Mouse (Mus musculus) liver, embryonic 14.5 days (tissue): ENCODE results near the gene Ltn1. TPM values are rescaled to one million over a fixed set of nuclear protein-coding genes. Genes with fewer than 3 reads are reported as not detected.

Experiments
- ATAC-seq: fragments of 200-750 bp; cut with Nextera tagmentation; 2 replicates; pipeline ENCODE4 v1.8.0; 2017; ENCODE audit warnings: moderate number of reproducible peaks, mild to moderate bottlenecking, moderate library complexity; ENCODE audit not compliant: insufficient read depth
- DNase-seq, 3 experiments: peaks; one replicate each; pipeline ENCODE4 v3.0.0-alpha.2; 2012 to 2013; ENCODE audit warnings: low read depth in 3 of 3, low spot score in 3 of 3
- H3K27ac ChIP-seq: fragments of 300-500 bp; sonication (generic); 2 replicates; pipeline ENCODE4 v1.5.1; 2014; ENCODE audit warnings: moderate library complexity, mild to moderate bottlenecking, control low read depth, inconsistent platforms
- H3K27me3 ChIP-seq: fragments of 300-500 bp; sonication (generic); 2 replicates; pipeline ENCODE4 v1.6.1; 2014; ENCODE audit warnings: mild to moderate bottlenecking, low read length, moderate library complexity; ENCODE audit not compliant: control insufficient read depth, insufficient read depth
- H3K36me3 ChIP-seq: fragments of 300-500 bp; sonication (generic); replicated peaks from 2 replicates; pipeline ENCODE4 v1.6.1; 2014; ENCODE audit warnings: low read depth; ENCODE audit not compliant: control insufficient read depth, insufficient read depth
- H3K4me1 ChIP-seq, 2 experiments: fragments of 200-500 bp in 1 of 2; fragments of 300-500 bp in 1 of 2; sonication (generic) in 1 of 2; replicated peaks; 2 replicates each; pipeline ENCODE4 v1.6.1; 2012 to 2014; ENCODE audit warnings: antibody characterized with exemption in 1 of 2, inconsistent platforms in 1 of 2, low read length in 1 of 2; ENCODE audit not compliant: control insufficient read depth in 2 of 2, insufficient read depth in 2 of 2
- H3K4me2 ChIP-seq: fragments of 300-500 bp; sonication (generic); 2 replicates; pipeline ENCODE4 v1.6.1; 2014; ENCODE audit warnings: low read depth, mild to moderate bottlenecking, control low read depth, moderate library complexity
- H3K4me3 ChIP-seq, 2 experiments: fragments of 200-500 bp in 1 of 2; fragments of 300-500 bp in 1 of 2; sonication (generic) in 1 of 2; 2 replicates each; pipeline ENCODE4 v1.5.1; 2012 to 2014; ENCODE audit warnings: low read depth in 2 of 2, low read length in 2 of 2, mild to moderate bottlenecking in 2 of 2, control low read depth in 1 of 2, inconsistent platforms in 1 of 2, moderate library complexity in 1 of 2; ENCODE audit not compliant: insufficient read depth in 1 of 2
- H3K9ac ChIP-seq: fragments of 300-500 bp; sonication (generic); replicated peaks from 2 replicates; pipeline ENCODE4 v1.6.1; 2014; ENCODE audit warnings: mild to moderate bottlenecking, control low read depth, moderate library complexity
- H3K9me3 ChIP-seq: fragments of 300-500 bp; sonication (generic); 2 replicates; pipeline ENCODE4 v1.6.1; 2016; ENCODE audit warnings: low read length, mixed read lengths; ENCODE audit not compliant: control insufficient read depth
- CTCF ChIP-seq: IDR thresholded peaks from 2 replicates; pipeline ENCODE4 v1.5.1; 2016; ENCODE audit warnings: antibody characterized with exemption, low read depth, control low read depth
- EP300 ChIP-seq: IDR thresholded peaks from 2 replicates; pipeline ENCODE4 v1.6.1; 2016; ENCODE audit warnings: antibody characterized with exemption, low read depth
- WGBS: fragments of 180-500 bp; shearing (Covaris S2); extraction: QIAGEN DNeasy Blood & Tissue Kit; methylation state at CpG from one replicate; pipeline ENCODE4 v1.1.7; 2014; ENCODE audit not compliant: insufficient replicate concordance; 5-methylcytosine and 5-hydroxymethylcytosine counted together
- polyA plus RNA-seq, 2 experiments: library from polyadenylated mRNA; depleted of rRNA in 1 of 2; stranded (reverse) in 1 of 2; unstranded in 1 of 2; fragments of >200 nt; fragmentation: Nextera tagmentation in 1 of 2; extraction: Ambion mirVana in 1 of 2; gene quantifications; 2 replicates each; pipeline versions ENCODE4 v1.2.1 to v1.2.3; 2012 to 2014

The Ltn1 gene
- polyA plus RNA-seq, 2 experiments, result 4.6 to 11.0 TPM

GRCm38 (mm10) chr16:87334756-87335155, 97.7 kb downstream of the Ltn1 start:
- H3K27me3 ChIP-seq, result no peaks in the 10 kb centered on the region
- TF ChIP-seq CTCF, result no peak
- no peak for TF ChIP-seq EP300
- 72% methylated on average over 3 of the region's 3 CpGs for WGBS

GRCm38 (mm10) chr16:87329986-87330385, 102.4 kb downstream of the Ltn1 start:
- H3K9ac ChIP-seq, result no peak overlapping the region
- ATAC-seq, result no peak

More at GRCm38 (mm10) chr16:87334756-87335155, 97.7 kb downstream of the Ltn1 start:
- DNase-seq (no peak), ATAC-seq (no peak)
- Histone ChIP-seq H3K9me3 (no peaks in the 10 kb centered on the region), H3K4me1 (no peaks in the 10 kb centered on the region), H3K9ac (no peak overlapping the region), H3K27ac (no peak overlapping the region), H3K36me3 (no peaks in the 10 kb centered on the region), H3K4me3 (no peak overlapping the region), H3K4me2 (no peak overlapping the region)

More at GRCm38 (mm10) chr16:87329986-87330385, 102.4 kb downstream of the Ltn1 start:
- DNase-seq, result no peak
- H3K4me3 ChIP-seq, result no peak overlapping the region
- no peak for TF ChIP-seq CTCF
- TF ChIP-seq EP300, result no peak
- no peaks in the 10 kb centered on the region for H3K36me3 ChIP-seq
- no peaks in the 10 kb centered on the region for H3K27me3 ChIP-seq
- H3K27ac ChIP-seq, result no peak overlapping the region
- H3K4me1 ChIP-seq, result no peaks in the 10 kb centered on the region
- no peak overlapping the region for H3K4me2 ChIP-seq
- H3K9me3 ChIP-seq, result no peaks in the 10 kb centered on the region
- WGBS, result 57% methylated on average over 3 of the region's 3 CpGs

Other genes with a start within 250 kb of the Ltn1 start
- 3.5 and 5.5 TPM in 2 replicates for gene N6amt1, start 78.4 kb downstream of the Ltn1 start, polyA plus RNA-seq (2012; rRNA removed)
- 5.4 TPM in 2 replicates for gene N6amt1, start 78.4 kb downstream of the Ltn1 start, polyA plus RNA-seq (2014; fragmentation: Nextera tagmentation; extraction: Ambion mirVana)
- gene Rwdd2b, start 8.0 kb upstream of the Ltn1 start, polyA plus RNA-seq (2012; rRNA removed), result 2.4 and 2.7 TPM in 2 replicates
- gene Rwdd2b, start 8.0 kb upstream of the Ltn1 start, polyA plus RNA-seq (2014; fragmentation: Nextera tagmentation; extraction: Ambion mirVana), result 4.1 and 4.5 TPM in 2 replicates
- 9.4 and 16.4 TPM in 2 replicates for gene Usp16, start 22.1 kb upstream of the Ltn1 start, polyA plus RNA-seq (2012; rRNA removed)
- 21.5 and 22.2 TPM in 2 replicates for gene Usp16, start 22.1 kb upstream of the Ltn1 start, polyA plus RNA-seq (2014; fragmentation: Nextera tagmentation; extraction: Ambion mirVana)
- gene Cct8, start 63.3 kb upstream of the Ltn1 start, polyA plus RNA-seq (2012; rRNA removed), result 61.7 and 108 TPM in 2 replicates
- gene Cct8, start 63.3 kb upstream of the Ltn1 start, polyA plus RNA-seq (2014; fragmentation: Nextera tagmentation; extraction: Ambion mirVana), result 248 and 259 TPM in 2 replicates
- 0.04 and 0.13 TPM in 2 replicates for gene Map3k7cl, start 120.7 kb upstream of the Ltn1 start, polyA plus RNA-seq (2012; rRNA removed)
- not detected in 2 replicates for gene Map3k7cl, start 120.7 kb upstream of the Ltn1 start, polyA plus RNA-seq (2014; fragmentation: Nextera tagmentation; extraction: Ambion mirVana)